Mouse (Mus musculus): ENCODE results near the gene Slc39a8. TPM values are rescaled to one million over a fixed set of nuclear protein-coding genes. Genes with fewer than 3 reads are reported as not detected.

Gene Slc39a8
- polyA plus RNA-seq, 1 experiment from 2014 or later = 24.3 TPM

DNA sequence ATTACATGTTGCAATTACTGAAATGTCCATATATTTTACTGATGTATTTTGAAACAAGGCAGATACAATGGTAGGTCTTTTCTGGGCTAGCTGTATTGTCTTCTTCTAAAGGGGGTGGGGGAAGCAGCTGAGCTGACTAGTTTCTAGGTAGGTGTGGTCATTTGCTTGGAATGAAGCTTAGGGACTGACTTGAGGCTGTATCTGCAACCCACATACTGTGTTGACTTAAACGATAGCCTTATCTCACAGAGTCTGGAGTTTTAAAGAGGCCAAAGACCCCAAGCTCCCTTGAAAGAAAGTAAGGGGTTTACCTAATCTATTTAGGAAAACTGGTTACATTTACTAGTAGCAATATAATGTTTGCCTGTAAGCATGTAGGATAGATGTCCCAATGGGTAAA lies 2.9 kb downstream of the Slc39a8 start:
- Histone ChIP-seq H3K4me2 (replicated peaks) (peak overlapping the region; percentile 92; the same call in 1 of the 2 replicates), H3K9me3 (no peaks in the 10 kb centered on the region), H3K36me3 (no peaks in the 10 kb centered on the region), H3K27ac (no peak overlapping the region), H3K4me3 (replicated peaks) (no peak overlapping the region), H3K9ac (no peak overlapping the region), H3K4me1 (replicated peaks) (0 out of 2 replicates have a peak, but pooled peaks cover 4% of the 10 kb centered on the region), H3K27me3 (replicated peaks) (no peaks in the 10 kb centered on the region)
- WGBS = 49% methylated on average over 1 of the region's 1 CpGs
- ATAC-seq = no peak

- Histone ChIP-seq H3K4me2 (replicated peaks) (no peak overlapping the region), H3K9me3 (no peaks in the 10 kb centered on the region), H3K9ac (no peak overlapping the region), H3K4me3 (replicated peaks) (no peak overlapping the region), H3K27ac (no peak overlapping the region), H3K27me3 (replicated peaks) (no peaks in the 10 kb centered on the region), H3K36me3 (no peaks in the 10 kb centered on the region), H3K4me1 (replicated peaks) (no peaks in the 10 kb centered on the region)
- peak; percentile 78 for ATAC-seq
- WGBS = 87% methylated on average over 2 of the region's 2 CpGs
These were observed 7.4 kb downstream of the Slc39a8 start for GRCm38 (mm10) chr3:135832496-135832895.

GRCm38 (mm10) chr3:135832907-135833306 lies 7.8 kb downstream of the Slc39a8 start:
- Histone ChIP-seq H3K4me2 (replicated peaks) (no peak overlapping the region), H3K9ac (no peak overlapping the region), H3K36me3 (no peaks in the 10 kb centered on the region), H3K27ac (no peak overlapping the region), H3K9me3 (no peaks in the 10 kb centered on the region), H3K4me3 (replicated peaks) (no peak overlapping the region), H3K4me1 (replicated peaks) (no peaks in the 10 kb centered on the region), H3K27me3 (replicated peaks) (no peaks in the 10 kb centered on the region)
- 71% methylated on average over 4 of the region's 4 CpGs for WGBS
- no peak for ATAC-seq

DNA sequence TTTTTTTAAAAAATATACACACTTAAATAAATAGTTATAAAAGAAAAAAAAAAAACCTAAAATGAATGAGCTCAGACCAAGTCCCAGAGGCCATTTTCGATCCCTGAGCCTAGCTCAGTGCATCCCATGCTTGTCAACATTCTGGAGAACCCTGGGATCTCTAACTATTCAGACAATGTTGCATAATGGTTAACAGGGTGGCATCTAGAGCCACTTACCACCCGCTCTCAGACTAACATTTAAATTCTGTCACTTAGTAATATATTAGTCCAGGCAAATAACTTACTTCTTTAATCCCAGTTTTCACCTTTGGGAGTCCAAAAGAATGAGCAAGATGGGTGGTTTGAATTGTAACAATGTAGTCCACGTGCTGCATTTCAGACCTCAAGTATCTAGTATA lies 9.9 kb downstream of the Slc39a8 start:
- Histone ChIP-seq H3K9me3 (no peaks in the 10 kb centered on the region), H3K4me2 (replicated peaks) (no peak overlapping the region), H3K36me3 (no peaks in the 10 kb centered on the region), H3K27me3 (replicated peaks) (no peaks in the 10 kb centered on the region), H3K9ac (no peak overlapping the region), H3K4me1 (replicated peaks) (no peaks in the 10 kb centered on the region), H3K27ac (no peak overlapping the region), H3K4me3 (replicated peaks) (no peak overlapping the region)
- ATAC-seq = no peak
- 83% methylated on average over 3 of the region's 3 CpGs for WGBS

- no peaks in the 10 kb centered on the region for H3K36me3 ChIP-seq
- no peak overlapping the region for H3K4me3 ChIP-seq (replicated peaks)
- no peak overlapping the region for H3K4me2 ChIP-seq (replicated peaks)
- no peaks in the 10 kb centered on the region for H3K9me3 ChIP-seq
- H3K27me3 ChIP-seq (replicated peaks) = no peaks in the 10 kb centered on the region
- no peaks in the 10 kb centered on the region for H3K4me1 ChIP-seq (replicated peaks)
- WGBS = 93% methylated on average over 13 of the region's 13 CpGs
- no peak overlapping the region for H3K27ac ChIP-seq
- H3K9ac ChIP-seq = no peak overlapping the region
- no peak for ATAC-seq
These were observed 14.5 kb downstream of the Slc39a8 start for GRCm38 (mm10) chr3:135839535-135839934.

DNA sequence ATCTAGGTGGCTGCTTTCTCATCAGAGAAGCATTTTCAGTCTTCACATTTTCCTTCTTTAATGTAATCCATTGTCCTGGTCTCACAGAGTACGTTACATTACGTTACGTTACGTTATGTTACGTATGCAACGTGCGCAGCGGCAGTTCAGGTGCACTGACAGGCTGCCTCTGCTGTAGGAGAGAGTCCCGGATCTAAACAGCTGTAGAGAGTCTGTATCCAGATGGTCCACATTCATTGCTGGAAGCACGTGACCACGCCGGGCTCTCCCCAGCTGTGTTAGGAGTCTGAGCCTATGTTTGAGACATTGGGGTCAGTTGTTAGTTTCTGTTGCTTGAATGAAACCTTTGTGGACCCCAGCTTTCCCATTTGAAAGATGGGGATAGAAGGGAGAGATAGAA lies 15.1 kb downstream of the Slc39a8 start:
- no peaks in the 10 kb centered on the region for H3K36me3 ChIP-seq
- H3K9ac ChIP-seq = no peak overlapping the region
- H3K4me2 ChIP-seq (replicated peaks) = no peak overlapping the region
- no peaks in the 10 kb centered on the region for H3K4me1 ChIP-seq (replicated peaks)
- H3K4me3 ChIP-seq (replicated peaks) = no peak overlapping the region
- no peak overlapping the region for H3K27ac ChIP-seq
- no peaks in the 10 kb centered on the region for H3K27me3 ChIP-seq (replicated peaks)
- H3K9me3 ChIP-seq = no peaks in the 10 kb centered on the region
- 62% methylated on average over 12 of the region's 12 CpGs for WGBS
- no peak for ATAC-seq

- Histone ChIP-seq H3K9ac (no peak overlapping the region), H3K27ac (no peak overlapping the region), H3K4me2 (replicated peaks) (no peak overlapping the region), H3K4me3 (replicated peaks) (no peak overlapping the region), H3K4me1 (replicated peaks) (no peaks in the 10 kb centered on the region), H3K36me3 (no peaks in the 10 kb centered on the region), H3K27me3 (replicated peaks) (no peaks in the 10 kb centered on the region), H3K9me3 (no peaks in the 10 kb centered on the region)
- WGBS = 52% methylated on average over 7 of the region's 7 CpGs
- 0 out of 2 replicates have a peak, but pooled peaks have one; percentile 12 for ATAC-seq
These were observed 16.8 kb downstream of the Slc39a8 start for GRCm38 (mm10) chr3:135841716-135842511.

- Histone ChIP-seq H3K4me2 (replicated peaks) (no peak overlapping the region), H3K27me3 (replicated peaks) (no peaks in the 10 kb centered on the region), H3K4me3 (replicated peaks) (no peak overlapping the region), H3K4me1 (replicated peaks) (no peaks in the 10 kb centered on the region), H3K9ac (no peak overlapping the region), H3K27ac (no peak overlapping the region), H3K36me3 (no peaks in the 10 kb centered on the region), H3K9me3 (no peaks in the 10 kb centered on the region)
- ATAC-seq = no peak
- WGBS = 72% methylated on average over 5 of the region's 5 CpGs
These were observed 18.1 kb downstream of the Slc39a8 start for GRCm38 (mm10) chr3:135843181-135843580.

DNA sequence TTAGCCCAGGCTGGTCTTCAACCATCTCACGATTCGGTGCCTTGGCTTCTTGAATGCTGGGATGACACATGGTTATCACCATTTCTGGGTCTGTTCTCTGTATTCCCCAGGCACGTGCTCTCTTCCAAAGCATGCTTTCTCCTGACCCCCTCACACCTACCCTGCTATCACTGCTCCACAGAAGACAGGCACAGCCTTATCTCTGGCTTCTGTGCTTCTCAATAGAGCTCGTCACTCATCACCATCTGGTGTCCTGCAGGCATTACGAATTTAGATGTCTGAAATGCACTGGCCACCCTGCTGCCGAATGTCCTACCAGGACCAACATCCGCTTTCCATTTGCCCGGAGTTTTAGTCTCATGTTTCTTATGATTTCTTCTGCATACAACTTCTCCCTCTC lies 18.6 kb downstream of the Slc39a8 start:
- H3K36me3 ChIP-seq = no peaks in the 10 kb centered on the region
- no peak overlapping the region for H3K4me2 ChIP-seq (replicated peaks)
- H3K27me3 ChIP-seq (replicated peaks) = no peaks in the 10 kb centered on the region
- 78% methylated on average over 8 of the region's 8 CpGs for WGBS
- ATAC-seq = no peak; the same call in 1 of the 2 replicates
- H3K4me3 ChIP-seq (replicated peaks) = no peak overlapping the region
- no peak overlapping the region for H3K9ac ChIP-seq
- H3K27ac ChIP-seq = no peak overlapping the region
- no peaks in the 10 kb centered on the region for H3K4me1 ChIP-seq (replicated peaks)
- no peaks in the 10 kb centered on the region for H3K9me3 ChIP-seq

DNA sequence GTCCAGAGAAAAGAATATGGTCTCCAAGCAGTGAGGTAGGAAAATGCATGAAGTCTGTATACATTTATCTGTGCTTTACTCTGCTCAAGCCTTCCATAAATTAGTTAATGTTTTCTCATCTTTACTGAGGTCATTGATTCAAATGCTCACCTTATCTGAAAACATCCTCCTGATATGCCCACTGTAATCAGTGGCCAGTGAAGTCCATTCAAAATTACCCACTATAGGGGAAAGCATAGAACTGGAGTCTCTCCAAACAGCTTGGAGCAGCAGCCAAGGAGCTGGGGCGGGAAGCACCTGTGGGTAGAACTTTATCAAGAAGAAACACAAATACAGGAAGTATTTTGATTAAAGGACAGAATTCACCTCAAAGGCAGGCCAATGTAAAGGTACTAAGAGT lies 19.8 kb downstream of the Slc39a8 start:
- Histone ChIP-seq H3K36me3 (no peaks in the 10 kb centered on the region), H3K9ac (no peak overlapping the region), H3K9me3 (no peaks in the 10 kb centered on the region), H3K27ac (no peak overlapping the region; the same call in 1 of the 2 replicates), H3K27me3 (replicated peaks) (no peaks in the 10 kb centered on the region), H3K4me2 (replicated peaks) (no peak overlapping the region), H3K4me1 (replicated peaks) (no peaks in the 10 kb centered on the region), H3K4me3 (replicated peaks) (no peak overlapping the region)
- 74% methylated on average over 1 of the region's 1 CpGs for whole genome bisulfite sequencing
- ATAC-seq = peak; percentile 74

DNA sequence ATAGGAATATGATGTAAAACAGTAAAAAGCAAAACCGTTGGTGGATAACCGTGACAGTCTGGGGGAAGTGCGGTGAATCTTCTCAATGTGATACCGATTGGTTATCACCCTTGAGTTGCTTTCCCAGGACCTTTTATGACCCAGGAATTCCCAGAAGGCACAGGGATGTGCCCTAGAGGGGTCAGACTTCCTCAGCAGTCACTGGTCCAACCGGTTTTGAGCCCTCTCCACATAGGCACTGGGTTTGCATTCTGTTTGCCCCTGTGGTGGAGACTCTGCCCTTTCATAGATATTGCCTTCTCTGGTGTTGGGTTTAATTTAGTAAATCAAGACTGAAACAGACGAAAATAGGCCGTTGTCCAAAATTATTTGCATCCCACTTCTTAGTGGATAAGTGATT lies 20.8 kb downstream of the Slc39a8 start:
- Histone ChIP-seq H3K4me1 (replicated peaks) (no peaks in the 10 kb centered on the region), H3K36me3 (no peaks in the 10 kb centered on the region), H3K4me3 (replicated peaks) (no peak overlapping the region), H3K4me2 (replicated peaks) (no peak overlapping the region; the same call in 1 of the 2 replicates), H3K27me3 (replicated peaks) (no peaks in the 10 kb centered on the region), H3K9me3 (no peaks in the 10 kb centered on the region), H3K27ac (no peak overlapping the region), H3K9ac (no peak overlapping the region)
- ATAC-seq = peak; percentile 86
- WGBS = 50% methylated on average over 7 of the region's 7 CpGs

DNA sequence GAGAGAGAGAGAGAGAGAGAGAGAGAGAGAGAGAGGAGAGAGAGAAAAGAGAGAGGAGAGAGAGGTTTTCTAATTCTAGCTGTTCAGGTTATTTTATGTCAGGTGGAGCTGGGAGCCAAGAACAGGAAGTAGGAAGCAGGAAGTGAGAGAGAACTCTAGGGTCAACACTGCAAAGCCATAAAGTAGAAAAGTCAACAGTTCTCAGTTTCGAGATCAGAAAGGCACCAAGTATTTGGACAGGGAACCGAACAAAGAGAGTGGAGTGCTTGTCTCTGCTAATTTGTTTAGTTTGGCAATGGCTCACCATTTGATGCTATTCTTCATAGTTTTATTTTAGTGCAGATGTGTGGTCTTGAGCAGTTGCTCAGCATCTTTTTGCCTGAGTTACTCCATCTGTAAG lies 26.5 kb downstream of the Slc39a8 start:
- H3K36me3 ChIP-seq = no peaks in the 10 kb centered on the region
- no peak overlapping the region for H3K4me2 ChIP-seq (replicated peaks)
- no peaks in the 10 kb centered on the region for H3K9me3 ChIP-seq
- H3K4me1 ChIP-seq (replicated peaks) = no peaks in the 10 kb centered on the region
- no peak overlapping the region for H3K4me3 ChIP-seq (replicated peaks)
- ATAC-seq = peak; percentile 53
- 31% methylated on average over 2 of the region's 2 CpGs for WGBS
- H3K9ac ChIP-seq = no peak overlapping the region
- 0 out of 2 replicates have a peak overlapping the region, but pooled peaks have one; percentile 17 for H3K27ac ChIP-seq
- H3K27me3 ChIP-seq (replicated peaks) = no peaks in the 10 kb centered on the region
